Mouse (Mus musculus) liver, embryonic 14.5 days (tissue): ENCODE results near the gene Ostf1. TPM values are rescaled to one million over a fixed set of nuclear protein-coding genes. Genes with fewer than 3 reads are reported as not detected.
A peak's percentile ranks its signal among the peaks of the same experiment; 100 is the strongest.

Source experiments
- ATAC-seq: fragments of 200-750 bp; cut with Nextera tagmentation; 2 replicates; pipeline ENCODE4 v1.8.0; 2017; ENCODE audit warnings: moderate number of reproducible peaks, mild to moderate bottlenecking, moderate library complexity; ENCODE audit not compliant: insufficient read depth
- DNase-seq, 3 experiments: peaks; one replicate each; pipeline ENCODE4 v3.0.0-alpha.2; 2012 to 2013; ENCODE audit warnings: low read depth in 3 of 3, low spot score in 3 of 3
- H3K27ac ChIP-seq: fragments of 300-500 bp; sonication (generic); 2 replicates; pipeline ENCODE4 v1.5.1; 2014; ENCODE audit warnings: moderate library complexity, mild to moderate bottlenecking, control low read depth, inconsistent platforms
- H3K27me3 ChIP-seq: fragments of 300-500 bp; sonication (generic); 2 replicates; pipeline ENCODE4 v1.6.1; 2014; ENCODE audit warnings: mild to moderate bottlenecking, low read length, moderate library complexity; ENCODE audit not compliant: control insufficient read depth, insufficient read depth
- H3K36me3 ChIP-seq: fragments of 300-500 bp; sonication (generic); replicated peaks from 2 replicates; pipeline ENCODE4 v1.6.1; 2014; ENCODE audit warnings: low read depth; ENCODE audit not compliant: control insufficient read depth, insufficient read depth
- H3K4me1 ChIP-seq, 2 experiments: fragments of 200-500 bp in 1 of 2; fragments of 300-500 bp in 1 of 2; sonication (generic) in 1 of 2; replicated peaks; 2 replicates each; pipeline ENCODE4 v1.6.1; 2012 to 2014; ENCODE audit warnings: antibody characterized with exemption in 1 of 2, inconsistent platforms in 1 of 2, low read length in 1 of 2; ENCODE audit not compliant: control insufficient read depth in 2 of 2, insufficient read depth in 2 of 2
- H3K4me2 ChIP-seq: fragments of 300-500 bp; sonication (generic); 2 replicates; pipeline ENCODE4 v1.6.1; 2014; ENCODE audit warnings: low read depth, mild to moderate bottlenecking, control low read depth, moderate library complexity
- H3K4me3 ChIP-seq, 2 experiments: fragments of 200-500 bp in 1 of 2; fragments of 300-500 bp in 1 of 2; sonication (generic) in 1 of 2; 2 replicates each; pipeline ENCODE4 v1.5.1; 2012 to 2014; ENCODE audit warnings: low read depth in 2 of 2, low read length in 2 of 2, mild to moderate bottlenecking in 2 of 2, control low read depth in 1 of 2, inconsistent platforms in 1 of 2, moderate library complexity in 1 of 2; ENCODE audit not compliant: insufficient read depth in 1 of 2
- H3K9ac ChIP-seq: fragments of 300-500 bp; sonication (generic); replicated peaks from 2 replicates; pipeline ENCODE4 v1.6.1; 2014; ENCODE audit warnings: mild to moderate bottlenecking, control low read depth, moderate library complexity
- H3K9me3 ChIP-seq: fragments of 300-500 bp; sonication (generic); 2 replicates; pipeline ENCODE4 v1.6.1; 2016; ENCODE audit warnings: low read length, mixed read lengths; ENCODE audit not compliant: control insufficient read depth
- CTCF ChIP-seq: IDR thresholded peaks from 2 replicates; pipeline ENCODE4 v1.5.1; 2016; ENCODE audit warnings: antibody characterized with exemption, low read depth, control low read depth
- EP300 ChIP-seq: IDR thresholded peaks from 2 replicates; pipeline ENCODE4 v1.6.1; 2016; ENCODE audit warnings: antibody characterized with exemption, low read depth
- WGBS: fragments of 180-500 bp; shearing (Covaris S2); extraction: QIAGEN DNeasy Blood & Tissue Kit; methylation state at CpG from one replicate; pipeline ENCODE4 v1.1.7; 2014; ENCODE audit not compliant: insufficient replicate concordance; 5-methylcytosine and 5-hydroxymethylcytosine counted together
- polyA plus RNA-seq, 2 experiments: library from polyadenylated mRNA; depleted of rRNA in 1 of 2; stranded (reverse) in 1 of 2; unstranded in 1 of 2; fragments of >200 nt; fragmentation: Nextera tagmentation in 1 of 2; extraction: Ambion mirVana in 1 of 2; gene quantifications; 2 replicates each; pipeline versions ENCODE4 v1.2.1 to v1.2.3; 2012 to 2014

Ostf1 gene
- polyA plus RNA-seq, 2 experiments, result 29.8 to 56.9 TPM

GRCm38 (mm10) chr19:18607907-18608306 is 23.7 kb downstream of the Ostf1 start:
- Histone ChIP-seq H3K27ac (no peak overlapping the region), H3K4me2 (no peak overlapping the region), H3K4me1 (peaks cover 0 to 5% of the 10 kb centered on the region in 2 experiments; a peak in 2 of 4 replicates), H3K4me3 (no peak overlapping the region), H3K27me3 (no peaks in the 10 kb centered on the region), H3K9me3 (no peaks in the 10 kb centered on the region), H3K9ac (no peak overlapping the region), H3K36me3 (no peaks in the 10 kb centered on the region)
- ATAC-seq (no peak), DNase-seq (no peak)
- TF ChIP-seq EP300, result no peak
- no peak for TF ChIP-seq CTCF
- 39% methylated on average over 7 of the region's 7 CpGs for WGBS

- H3K4me2 ChIP-seq, result no peak overlapping the region
- peak; percentile 52; the same call in 1 of the 2 replicates for ATAC-seq
- H3K9me3 ChIP-seq, result no peaks in the 10 kb centered on the region
- no peak overlapping the region for H3K27ac ChIP-seq
- H3K27me3 ChIP-seq, result no peaks in the 10 kb centered on the region
- TF ChIP-seq EP300 (no peak), CTCF (no peak)
- H3K9ac ChIP-seq, result no peak overlapping the region
- no peaks in the 10 kb centered on the region for H3K36me3 ChIP-seq
- 72% methylated on average over 6 of the region's 6 CpGs for WGBS
- H3K4me3 ChIP-seq, result no peak overlapping the region
- DNase-seq, result no peak
- no peaks in the 10 kb centered on the region; a peak in 1 of 4 replicates for H3K4me1 ChIP-seq
These were observed 28.6 kb downstream of the Ostf1 start for GRCm38 (mm10) chr19:18603011-18603410.

DNA sequence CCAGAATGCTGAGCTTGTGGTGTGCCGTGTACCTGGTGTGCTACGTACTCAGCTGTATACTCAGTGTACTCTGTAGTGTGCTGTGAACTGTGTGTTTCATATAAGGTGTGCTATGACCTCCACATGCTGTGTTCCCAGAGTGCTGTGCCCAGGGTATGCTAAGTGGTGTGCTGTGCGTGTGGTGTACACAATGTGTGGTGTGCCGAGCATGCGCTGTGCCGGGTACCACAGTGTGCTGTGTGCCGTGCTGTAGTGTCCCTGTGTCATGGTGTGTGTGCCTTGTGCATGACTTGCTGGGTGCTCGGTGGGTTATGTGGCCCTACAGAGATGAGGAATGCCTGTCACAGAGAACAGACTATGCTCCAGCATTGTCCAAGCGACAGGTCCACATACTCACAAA is 31.0 kb downstream of the Ostf1 start:
- DNase-seq, result no peak
- Histone ChIP-seq H3K9me3 (no peaks in the 10 kb centered on the region), H3K4me3 (no peak overlapping the region), H3K9ac (no peak overlapping the region), H3K4me2 (no peak overlapping the region), H3K27ac (no peak overlapping the region), H3K27me3 (no peaks in the 10 kb centered on the region), H3K36me3 (no peaks in the 10 kb centered on the region), H3K4me1 (0 out of 4 replicates have a peak, but pooled peaks cover 0 to 2% of the 10 kb centered on the region in 2 experiments)
- no peak for ATAC-seq
- TF ChIP-seq EP300, result no peak
- no peak for TF ChIP-seq CTCF
- WGBS, result 85% methylated on average over 9 of the region's 9 CpGs

- H3K4me3 ChIP-seq, result no peak overlapping the region
- 70% methylated on average over 5 of the region's 5 CpGs for WGBS
- TF ChIP-seq CTCF, result no peak
- no peak for TF ChIP-seq EP300
- H3K27me3 ChIP-seq, result no peaks in the 10 kb centered on the region
- H3K4me1 ChIP-seq, result 0 out of 4 replicates have a peak, but pooled peaks cover 0 to 2% of the 10 kb centered on the region in 2 experiments
- DNase-seq (no peak), ATAC-seq (no peak)
- no peak overlapping the region for H3K9ac ChIP-seq
- H3K4me2 ChIP-seq, result no peak overlapping the region
- H3K9me3 ChIP-seq, result no peaks in the 10 kb centered on the region
- H3K36me3 ChIP-seq, result no peaks in the 10 kb centered on the region
- no peak overlapping the region for H3K27ac ChIP-seq
These were observed 32.0 kb downstream of the Ostf1 start for GRCm38 (mm10) chr19:18599650-18600049.

DNA sequence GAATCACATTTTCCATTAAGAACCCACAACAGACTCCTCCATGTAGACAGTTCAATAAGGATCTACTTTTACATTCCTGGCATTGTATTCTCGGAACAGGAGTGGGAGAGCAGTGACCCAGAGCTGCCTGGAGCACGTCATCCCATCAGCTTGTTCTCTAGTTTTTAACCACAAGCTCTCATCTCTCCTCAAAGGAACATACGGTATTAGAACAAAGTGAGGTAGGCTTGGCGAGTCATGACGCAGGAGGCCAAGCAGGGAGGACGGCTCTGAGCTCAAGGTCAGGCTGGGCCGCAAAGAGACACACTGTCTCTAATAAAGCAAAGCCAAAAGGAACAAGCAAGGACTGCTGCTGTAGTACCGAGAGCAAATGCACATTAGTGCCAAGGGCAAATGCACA is 32.6 kb downstream of the Ostf1 start:
- H3K9ac ChIP-seq, result no peak overlapping the region
- no peaks in the 10 kb centered on the region for H3K36me3 ChIP-seq
- no peak for TF ChIP-seq EP300
- TF ChIP-seq CTCF, result no peak
- 72% methylated on average over 8 of the region's 8 CpGs for WGBS
- H3K27ac ChIP-seq, result no peak overlapping the region
- no peak overlapping the region for H3K4me2 ChIP-seq
- no peak for DNase-seq
- H3K4me3 ChIP-seq, result no peak overlapping the region
- ATAC-seq, result no peak
- H3K27me3 ChIP-seq, result no peaks in the 10 kb centered on the region
- H3K9me3 ChIP-seq, result no peaks in the 10 kb centered on the region
- 0 out of 4 replicates have a peak, but pooled peaks cover 0 to 2% of the 10 kb centered on the region in 2 experiments for H3K4me1 ChIP-seq
